Mouse (Mus musculus): ENCODE measurements around the gene Ddc.

Gene Ddc

DNA sequence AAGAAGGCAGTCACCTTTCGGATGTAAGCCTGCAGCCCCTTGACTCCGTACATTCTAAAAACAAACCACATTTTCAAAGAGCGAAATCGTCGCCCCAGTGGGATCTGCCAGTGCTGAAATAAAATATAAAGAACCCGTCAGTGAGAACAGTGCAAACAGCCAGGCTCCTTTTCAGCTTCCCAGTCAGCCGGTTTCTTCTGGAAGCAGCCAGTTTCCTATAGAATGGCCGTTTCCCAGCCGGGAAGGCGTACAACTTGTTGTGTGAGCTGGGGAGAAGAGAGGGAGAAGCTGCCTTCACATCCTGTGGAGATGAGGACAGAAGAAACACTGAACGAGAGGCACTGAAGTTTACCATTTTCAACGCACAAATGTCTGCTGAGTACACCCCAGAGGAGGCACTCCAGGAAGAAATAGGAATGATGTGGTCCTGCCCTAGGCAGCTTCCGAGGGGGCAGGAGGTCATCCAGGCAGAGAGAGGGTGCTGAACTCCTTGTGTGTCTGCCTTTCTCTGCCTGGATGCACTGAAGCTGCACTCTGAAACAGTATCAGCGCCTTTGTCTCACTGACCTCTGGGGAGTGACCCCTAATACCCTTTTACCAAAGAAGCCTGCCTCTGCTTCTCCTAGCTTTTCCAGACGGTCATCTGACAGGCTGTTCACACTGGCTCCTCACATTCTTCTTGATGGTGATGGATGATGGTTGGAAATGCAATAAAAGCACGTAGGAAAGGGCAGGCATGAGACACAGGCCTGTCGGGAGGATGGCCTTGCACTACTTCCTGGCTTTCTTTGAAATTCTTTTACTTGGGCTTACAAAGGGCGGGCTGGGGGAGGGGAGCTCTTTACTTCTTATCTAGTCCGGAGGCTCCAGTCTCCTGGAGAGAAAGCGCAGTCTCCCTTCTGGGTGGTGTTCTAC lies 75.5 kb downstream of the Ddc start:
- no peak for DNase-seq (ENCODE audit: low read depth)

DNA sequence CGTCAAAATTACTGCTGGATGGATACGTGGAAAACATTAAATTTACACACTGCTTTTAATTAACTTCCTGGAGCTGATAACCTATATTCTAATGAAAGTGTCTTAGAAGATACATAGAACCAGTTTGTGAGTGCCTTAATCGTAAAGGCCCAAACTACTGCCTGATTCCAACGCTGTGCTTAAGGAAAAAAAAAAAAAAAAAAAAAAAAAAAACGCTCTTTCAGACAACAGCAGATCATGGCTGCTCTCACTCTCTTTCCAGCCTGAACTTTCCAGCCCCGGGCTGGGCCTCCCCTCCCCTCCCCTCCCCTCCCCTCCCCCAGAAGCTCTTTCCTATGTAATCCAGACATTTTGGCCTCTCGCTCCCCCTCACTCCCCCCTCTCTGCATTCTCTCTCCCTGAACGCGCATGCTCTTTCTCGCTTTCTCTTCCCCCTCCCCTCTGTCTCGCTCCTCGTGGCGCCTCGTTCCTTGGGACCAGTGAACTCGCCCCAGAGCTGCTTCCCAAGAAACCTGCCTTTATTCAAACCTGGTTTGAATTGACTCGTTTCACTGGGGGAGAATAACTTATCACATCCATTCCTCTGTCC lies 76.5 kb downstream of the Ddc start:
- DNase-seq (ENCODE audit: low read depth), result no peak

GRCm38 (mm10) chr11:11820737-11821136 lies 77.2 kb downstream of the Ddc start:
- no peak for DNase-seq (ENCODE audit: low read depth)

- peak; percentile 93 for DNase-seq (ENCODE audit: low read depth)
Observed at GRCm38 (mm10) chr11:11820251-11820650, 77.7 kb downstream of the Ddc start.

DNA sequence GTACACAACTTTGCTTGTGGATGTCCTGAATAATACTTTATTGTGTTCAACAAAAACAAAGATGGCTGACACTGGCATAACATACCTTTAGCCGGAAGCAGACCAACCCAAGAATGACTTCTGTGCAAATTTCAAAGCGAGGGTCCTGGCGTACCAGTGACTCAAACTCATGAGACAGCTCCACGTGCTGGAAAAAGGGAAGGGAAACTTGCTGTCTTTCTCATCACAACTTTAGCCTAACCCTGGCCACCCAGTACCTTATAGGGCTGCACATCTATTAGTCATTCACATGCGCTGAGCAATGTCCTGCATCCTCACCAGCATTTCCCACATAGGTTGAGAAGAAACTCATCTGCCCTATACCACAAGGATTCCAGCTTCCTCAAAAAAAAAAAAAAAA lies 78.7 kb downstream of the Ddc start:
- no peak for DNase-seq (ENCODE audit: low read depth)

- DNase-seq (ENCODE audit: low read depth), result no peak
Observed at GRCm38 (mm10) chr11:11818797-11819196, 79.1 kb downstream of the Ddc start.

GRCm38 (mm10) chr11:11815737-11816136 lies 82.2 kb downstream of the Ddc start:
- no peak for DNase-seq (ENCODE audit: low read depth)

- peak; percentile 88 for DNase-seq (ENCODE audit: low read depth)
Observed at GRCm38 (mm10) chr11:11811906-11812480, 86.0 kb downstream of the Ddc start.

GRCm38 (mm10) chr11:11809404-11810175 lies 88.4 kb downstream of the Ddc start:
- no peak for DNase-seq (ENCODE audit: low read depth)

DNA sequence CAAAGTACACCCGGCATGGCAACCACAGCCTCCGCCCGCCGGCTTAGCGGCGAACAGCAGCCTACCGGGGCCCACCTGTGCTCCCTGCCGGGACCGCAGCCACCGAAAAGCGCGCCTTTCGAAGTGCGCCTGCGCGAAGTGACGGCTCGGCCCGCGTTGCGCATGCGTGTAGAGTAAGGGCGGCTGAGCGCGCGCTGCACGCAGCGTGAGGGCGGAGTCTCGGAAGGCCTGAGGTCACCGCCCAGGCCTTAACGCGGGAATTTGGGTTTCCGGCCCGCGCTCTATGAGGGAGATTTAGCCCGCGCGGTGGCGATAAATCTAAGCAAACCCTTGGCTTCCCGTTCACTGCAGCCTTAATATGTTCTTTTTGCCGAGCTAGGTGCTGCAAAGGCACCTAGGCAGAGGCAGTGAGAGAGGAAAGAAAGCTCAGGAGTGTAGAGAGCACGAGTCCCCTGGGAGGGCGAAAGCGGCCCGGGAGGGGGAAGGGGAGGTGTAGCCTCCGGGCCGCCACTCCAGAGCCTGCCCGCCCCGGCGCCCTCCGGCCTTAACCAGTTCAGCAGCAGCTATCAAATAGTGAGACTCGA lies 89.0 kb downstream of the Ddc start, which contains the start of gene Fignl1:
Gene Fignl1, minus strand, starts transcription at position 143 of the 584 bp plus-strand sequence.
- peak; percentile 99 for DNase-seq (ENCODE audit: low read depth)

DNA sequence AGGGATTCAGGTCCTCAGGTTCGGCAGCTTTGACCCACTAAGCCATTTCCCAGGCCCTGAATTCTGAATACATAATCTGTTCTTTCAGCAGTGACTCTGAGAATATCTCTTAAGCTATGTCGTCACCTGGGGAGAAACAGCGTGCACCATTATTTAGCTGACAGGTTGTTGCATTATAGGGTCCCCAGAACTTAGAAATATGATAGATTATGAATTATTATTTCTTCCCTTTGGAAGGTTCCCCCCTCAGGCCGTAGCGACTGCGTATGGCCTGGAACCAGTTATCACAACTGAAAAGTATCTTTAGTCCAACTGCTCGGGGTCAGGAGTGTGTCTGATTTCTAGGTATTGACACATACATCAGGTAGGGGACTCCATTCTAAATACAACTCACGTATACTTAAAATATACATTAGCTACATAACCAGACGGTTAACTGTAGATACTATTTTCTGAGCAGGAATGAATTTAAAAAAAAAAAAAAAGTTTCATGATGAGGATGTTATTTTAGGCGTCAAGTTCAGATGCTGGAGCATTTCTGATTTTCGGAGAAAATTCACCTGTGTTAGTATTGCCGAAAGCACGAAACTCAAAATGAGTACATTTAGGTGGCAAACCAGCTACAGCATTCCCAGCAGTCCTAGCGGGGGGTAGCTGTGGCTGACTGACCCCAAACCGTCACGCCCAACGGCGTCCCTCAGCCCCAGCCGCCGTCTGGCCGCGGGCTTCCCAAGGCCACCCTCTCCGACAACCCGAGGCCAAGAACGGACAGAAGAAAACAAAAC lies 89.7 kb downstream of the Ddc start:
- no peak for DNase-seq (ENCODE audit: low read depth)

DNA sequence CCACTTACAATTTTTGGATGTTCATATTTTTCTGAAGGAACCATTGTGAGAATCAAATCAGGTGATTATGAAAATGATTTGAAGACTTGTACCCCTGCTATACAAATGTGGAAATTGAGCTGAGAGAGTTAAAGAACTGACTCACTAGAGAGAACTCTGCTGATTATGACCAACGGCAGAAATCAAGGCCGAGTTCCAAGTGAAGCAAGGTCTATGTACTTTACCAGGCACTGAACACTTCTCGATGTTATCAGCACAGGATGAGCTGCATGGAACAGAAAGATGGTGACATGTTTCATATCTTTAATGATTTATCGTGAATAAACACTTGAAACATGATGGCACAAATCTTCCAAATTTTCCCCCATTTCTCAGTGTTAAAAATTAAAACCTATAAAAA lies 92.0 kb downstream of the Ddc start:
- no peak for DNase-seq (ENCODE audit: low read depth)

DNA sequence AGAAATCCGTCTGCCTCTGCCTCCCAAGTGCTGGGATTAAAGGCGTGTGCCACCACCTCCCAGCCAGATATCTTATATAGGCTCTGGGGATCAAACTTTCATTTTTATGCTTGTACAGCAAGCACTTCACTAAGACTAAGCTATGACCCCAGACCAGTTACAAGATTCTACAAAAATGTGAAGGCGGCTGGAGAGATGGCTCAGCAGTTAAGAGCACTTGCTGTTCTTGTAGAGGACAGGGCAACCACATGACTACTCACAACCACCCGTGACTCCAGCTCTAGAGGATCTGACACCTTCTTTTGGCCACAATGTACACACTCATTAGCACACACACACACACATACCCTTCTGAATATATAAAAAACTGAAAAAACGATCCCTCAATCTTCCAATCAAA lies 93.5 kb downstream of the Ddc start:
- no peak for DNase-seq (ENCODE audit: low read depth)

DNA sequence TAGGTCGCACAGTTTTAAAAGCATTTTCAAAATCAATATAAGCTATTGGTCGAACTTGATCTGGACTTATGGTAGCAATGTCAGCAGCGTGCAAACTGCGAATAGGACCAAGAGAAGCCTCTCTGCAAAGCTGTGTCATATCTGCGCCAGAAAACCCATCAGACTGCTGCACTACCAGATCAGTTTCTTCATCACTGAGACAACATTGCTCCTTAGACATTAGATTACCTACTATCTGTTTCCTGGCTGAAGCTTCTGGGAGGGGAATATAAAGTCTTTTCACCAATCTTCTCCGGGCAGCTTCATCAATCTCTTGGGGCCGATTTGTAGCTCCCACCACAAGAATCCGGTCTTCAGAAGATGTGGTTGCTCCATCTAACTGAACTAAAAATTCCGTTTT lies 96.9 kb downstream of the Ddc start:
- no peak for DNase-seq (ENCODE audit: low read depth)

GRCm38 (mm10) chr11:11800304-11800703 lies 97.6 kb downstream of the Ddc start:
- DNase-seq (ENCODE audit: low read depth), result no peak

DNA sequence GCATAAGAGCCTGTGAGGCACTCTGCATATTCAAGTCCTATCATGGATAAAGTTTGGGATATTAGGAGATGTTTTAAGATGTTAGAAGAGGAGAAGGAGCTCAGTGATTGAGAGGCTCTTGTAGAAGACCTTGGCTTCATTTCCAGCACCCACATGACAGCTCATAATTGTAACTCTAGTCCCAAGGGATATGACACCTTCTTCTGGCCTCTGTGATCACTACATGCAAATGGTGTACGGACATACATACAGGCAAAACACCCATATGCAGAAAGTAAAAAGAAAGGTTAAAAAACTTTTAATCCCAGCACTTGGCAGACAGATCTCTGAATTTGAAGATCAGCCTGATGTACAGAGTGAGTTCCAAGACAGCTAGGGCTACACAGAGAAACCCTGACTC lies 99.3 kb downstream of the Ddc start:
- no peak for DNase-seq (ENCODE audit: low read depth)

GRCm38 (mm10) chr11:11794626-11795025 lies 103.3 kb downstream of the Ddc start:
- no peak for DNase-seq (ENCODE audit: low read depth)

DNA sequence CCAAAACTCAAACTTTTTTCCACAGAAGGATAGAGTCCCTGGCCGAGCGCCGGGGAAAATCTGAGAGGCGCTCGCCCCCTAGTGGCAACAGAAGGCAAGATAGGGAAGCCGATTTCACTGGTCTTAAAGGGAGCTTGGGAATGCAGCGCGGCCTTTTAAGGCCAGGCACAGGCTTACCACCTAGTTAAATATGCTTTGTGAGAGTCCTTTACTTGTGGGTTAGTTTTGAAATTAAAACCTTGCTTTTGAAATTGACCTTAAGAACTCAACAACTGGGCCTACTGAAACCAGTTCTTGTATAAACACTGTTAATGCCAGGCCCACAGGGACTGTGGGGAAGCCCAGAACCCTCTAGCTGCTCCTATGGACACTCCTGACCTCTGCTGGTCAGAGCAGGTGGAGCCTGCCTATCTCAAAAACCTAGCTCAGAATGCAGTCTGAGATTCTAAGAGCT lies 109.4 kb downstream of the Ddc start:
- peak; percentile 90 for DNase-seq (ENCODE audit: low read depth)

GRCm38 (mm10) chr11:11785457-11785856 lies 112.5 kb downstream of the Ddc start:
- no peak for DNase-seq (ENCODE audit: low read depth)

DNA sequence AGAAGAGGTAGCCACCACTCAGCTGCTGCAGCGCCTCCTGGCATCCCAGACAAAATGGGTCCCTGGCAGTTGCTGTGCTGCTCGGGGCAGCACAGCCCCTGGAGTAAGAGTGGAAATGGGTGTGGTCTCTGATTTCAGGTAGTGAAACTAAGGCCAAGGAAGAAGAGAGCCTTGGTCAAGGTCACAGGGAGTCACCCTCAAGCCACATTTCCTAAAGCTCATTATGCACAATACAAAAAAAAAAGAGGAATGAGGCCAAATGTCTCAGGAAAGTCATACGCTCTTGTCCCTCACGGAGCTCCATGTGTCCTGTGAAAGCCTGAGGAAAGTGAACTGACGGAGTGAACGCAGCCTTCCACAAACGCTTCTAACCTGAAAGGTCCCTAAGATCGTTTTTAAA lies 116.2 kb downstream of the Ddc start:
- no peak for DNase-seq (ENCODE audit: low read depth)

GRCm38 (mm10) chr11:11778345-11778744 lies 119.6 kb downstream of the Ddc start:
- peak; percentile 16 for DNase-seq (ENCODE audit: low read depth)

Measured in induced T-regulatory cell, adult 2 months (primary cell).